Mouse (Mus musculus) heart, postnatal 0 days (tissue): ENCODE data around the gene Baz2b. TPM values are rescaled to one million over a fixed set of nuclear protein-coding genes. Genes with fewer than 3 reads are reported as not detected.

Source experiments
- ATAC-seq: fragments of 200-750 bp; cut with Nextera tagmentation; 2 replicates; pipeline ENCODE4 v1.8.0; 2017; ENCODE audit warnings: low read depth, moderate number of reproducible peaks, moderate library complexity; ENCODE audit not compliant: insufficient read depth
- DNase-seq: peaks from one replicate; pipeline ENCODE4 v3.0.0-alpha.2; 2016; ENCODE audit warnings: low spot score
- H3K27ac ChIP-seq: fragments of 300-500 bp; sonication (generic); 2 replicates; pipeline ENCODE4 v1.5.1; 2014; ENCODE audit warnings: low read depth, mild to moderate bottlenecking
- H3K27me3 ChIP-seq: fragments of 300-500 bp; sonication (generic); 2 replicates; pipeline ENCODE4 v1.6.1; 2014; ENCODE audit warnings: low read length, mixed read lengths; ENCODE audit not compliant: control insufficient read depth, insufficient read depth
- H3K36me3 ChIP-seq: fragments of 300-500 bp; sonication (generic); replicated peaks from 2 replicates; pipeline ENCODE4 v1.6.1; 2014; ENCODE audit warnings: low read length, mixed read lengths; ENCODE audit not compliant: control insufficient read depth, insufficient read depth
- H3K4me1 ChIP-seq: fragments of 300-500 bp; sonication (generic); 2 replicates; pipeline ENCODE4 v1.6.1; 2014; ENCODE audit warnings: antibody characterized with exemption; ENCODE audit not compliant: control insufficient read depth, insufficient read depth
- H3K4me2 ChIP-seq: fragments of 300-500 bp; sonication (generic); 2 replicates; pipeline ENCODE4 v1.6.1; 2014; ENCODE audit warnings: low read depth, mild to moderate bottlenecking, low read length, moderate library complexity
- H3K4me3 ChIP-seq: fragments of 300-500 bp; sonication (generic); 2 replicates; pipeline ENCODE4 v1.5.1; 2014; ENCODE audit warnings: low read depth, low read length
- H3K9ac ChIP-seq: fragments of 300-500 bp; sonication (generic); replicated peaks from 2 replicates; pipeline ENCODE4 v1.6.1; 2014; ENCODE audit warnings: low read depth, low read length, mixed read lengths
- H3K9me3 ChIP-seq: fragments of 300-500 bp; sonication (generic); replicated peaks from 2 replicates; pipeline ENCODE4 v1.6.1; 2016; ENCODE audit warnings: low read length; ENCODE audit not compliant: control insufficient read depth
- CTCF ChIP-seq: IDR thresholded peaks from 2 replicates; pipeline ENCODE4 v1.5.1; 2016; ENCODE audit warnings: antibody characterized with exemption, control low read depth, low read depth
- EP300 ChIP-seq: IDR thresholded peaks from 2 replicates; pipeline ENCODE4 v1.6.1; 2016; ENCODE audit warnings: antibody characterized with exemption, low read depth
- WGBS: fragments of 180-500 bp; shearing (Covaris S2); extraction: QIAGEN DNeasy Blood & Tissue Kit; methylation state at CpG from one replicate; pipeline ENCODE4 v1.1.7; 2014; 5-methylcytosine and 5-hydroxymethylcytosine counted together
- polyA plus RNA-seq: library from polyadenylated mRNA; unstranded; fragments of >200 nt; fragmentation: Nextera tagmentation; extraction: Ambion mirVana; gene quantifications from 2 replicates; pipeline ENCODE4 v1.2.1, GENCODE M21; 2015
- total RNA-seq: library from RNA; depleted of rRNA; stranded (reverse); fragments of >200 nt; gene quantifications from 2 replicates; pipeline ENCODE4 v1.2.3, GENCODE M21; 2014; ENCODE audit warnings: low replicate concordance

Baz2b gene
- total and polyA plus RNA-seq, 2 experiments from 2014 or later: 40.3 to 46.2 TPM

GRCm38 (mm10) chr2:59881831-59882741 lies 327.6 kb downstream of the Baz2b start, which contains the start of gene Wdsub1:
Gene Wdsub1 (minus strand): TSS chr2:59882591.
- H3K36me3 ChIP-seq: no peaks in the 10 kb centered on the region
- ATAC-seq (peak; percentile 99), DNase-seq (peak; percentile 95)
- H3K9ac ChIP-seq: peak within 1 kb of the TSS; percentile 77
- peaks cover 12% of the 10 kb centered on the region for H3K4me1 ChIP-seq
- peak within 1 kb of the TSS; percentile 82 for H3K4me3 ChIP-seq
- H3K27ac ChIP-seq: peak within 1 kb of the TSS; percentile 86
- WGBS: 2% methylated on average over 56 of the region's 57 CpGs
- no peaks in the 10 kb centered on the region for H3K27me3 ChIP-seq
- no peaks in the 10 kb centered on the region for H3K9me3 ChIP-seq
- peak within 1 kb of the TSS; percentile 68 for H3K4me2 ChIP-seq
- TF ChIP-seq EP300 (no peak), CTCF (no peak)

- peak overlapping the region; percentile 77; the same call in 1 of the 2 replicates for H3K9ac ChIP-seq
- H3K36me3 ChIP-seq: peaks cover 4% of the 10 kb centered on the region; the same call in 1 of the 2 replicates
- peak overlapping the region; percentile 68 for H3K4me2 ChIP-seq
- no peaks in the 10 kb centered on the region for H3K9me3 ChIP-seq
- H3K27me3 ChIP-seq: no peaks in the 10 kb centered on the region
- 33% methylated on average over 6 of the region's 6 CpGs for WGBS
- peak overlapping the region; percentile 82 for H3K4me3 ChIP-seq
- peaks cover 12% of the 10 kb centered on the region for H3K4me1 ChIP-seq
- peak overlapping the region; percentile 86; the same call in 1 of the 2 replicates for H3K27ac ChIP-seq
- ATAC-seq: no peak
- DNase-seq: no peak
- TF ChIP-seq CTCF (no peak), EP300 (no peak)
Observed at GRCm38 (mm10) chr2:59881404-59881803, 328.2 kb downstream of the Baz2b start.

DNA sequence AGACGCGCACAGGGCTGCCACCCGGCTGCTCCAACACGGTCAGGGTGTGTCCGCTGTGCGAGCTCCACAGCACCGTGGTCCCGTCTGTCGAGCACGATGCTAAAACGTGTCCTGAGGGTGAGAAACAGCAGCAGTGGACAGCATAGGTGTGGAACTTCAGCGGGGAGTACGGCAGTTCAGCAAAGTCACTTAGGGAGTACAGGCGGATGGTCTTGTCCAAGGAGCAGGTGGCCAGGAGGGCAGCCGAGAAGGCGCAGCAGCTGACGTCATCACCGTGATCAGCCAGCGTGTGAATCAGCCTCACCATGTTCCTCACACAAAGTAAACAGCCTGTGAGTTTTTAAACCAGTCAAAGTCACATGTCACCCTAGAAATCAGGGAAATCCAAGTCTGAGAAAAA lies 331.4 kb downstream of the Baz2b start:
- Histone ChIP-seq H3K4me2 (no peak overlapping the region), H3K4me1 (peaks cover 12% of the 10 kb centered on the region), H3K9me3 (no peaks in the 10 kb centered on the region), H3K36me3 (peaks cover 21% of the 10 kb centered on the region), H3K9ac (no peak overlapping the region), H3K27ac (no peak overlapping the region), H3K27me3 (no peaks in the 10 kb centered on the region), H3K4me3 (no peak overlapping the region)
- WGBS: 78% methylated on average over 19 of the region's 19 CpGs
- no peak for TF ChIP-seq CTCF
- TF ChIP-seq EP300: no peak
- ATAC-seq: no peak
- no peak for DNase-seq

DNA sequence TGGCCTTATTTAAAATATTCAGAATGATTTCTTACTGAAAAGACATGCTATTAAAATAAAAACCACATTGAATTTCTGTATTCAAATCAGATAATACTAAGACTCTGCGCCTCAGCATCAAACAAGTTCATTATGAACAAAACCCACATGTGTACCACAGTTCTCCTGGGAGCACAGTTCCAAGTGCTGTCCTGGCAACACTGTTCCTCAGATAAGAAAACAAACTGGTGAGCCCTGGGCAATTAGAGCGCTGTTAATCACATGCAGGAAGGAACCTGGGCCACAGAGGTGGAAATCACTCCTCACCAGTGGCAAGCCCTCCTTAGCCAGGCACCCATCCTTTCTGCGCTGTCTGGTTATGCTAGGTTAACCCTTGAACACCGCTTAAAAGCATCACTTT lies 332.3 kb downstream of the Baz2b start:
- peaks cover 29% of the 10 kb centered on the region for H3K36me3 ChIP-seq
- no peak for ATAC-seq
- WGBS: 76% methylated on average over 4 of the region's 4 CpGs

DNA sequence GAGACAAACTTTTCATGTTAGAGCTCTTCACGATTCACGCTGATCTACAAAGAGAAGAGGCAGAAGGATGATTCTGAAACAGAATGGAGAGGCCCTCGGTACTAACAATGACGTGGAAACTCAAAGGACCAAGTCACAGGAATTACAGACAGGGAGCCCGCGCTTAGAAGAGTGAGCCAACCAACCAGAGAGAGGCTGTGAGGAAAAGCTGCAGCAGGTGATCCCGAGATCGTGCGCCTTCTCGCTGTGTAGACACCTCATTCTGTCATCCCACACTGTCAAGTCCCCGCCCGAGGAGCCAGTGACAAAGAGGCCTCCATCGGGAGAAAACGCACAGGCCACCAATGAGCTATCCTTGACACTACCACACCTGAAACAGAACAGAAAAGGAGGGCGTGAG lies 333.2 kb downstream of the Baz2b start:
- ATAC-seq (no peak), DNase-seq (no peak)
- H3K27me3 ChIP-seq: no peaks in the 10 kb centered on the region
- H3K9me3 ChIP-seq: no peaks in the 10 kb centered on the region
- no peak for TF ChIP-seq EP300
- no peak for TF ChIP-seq CTCF
- no peak overlapping the region for H3K4me3 ChIP-seq
- 92% methylated on average over 15 of the region's 15 CpGs for WGBS
- no peak overlapping the region for H3K27ac ChIP-seq
- no peak overlapping the region for H3K4me2 ChIP-seq
- H3K9ac ChIP-seq: no peak overlapping the region
- peaks cover 34% of the 10 kb centered on the region for H3K36me3 ChIP-seq
- peaks cover 3% of the 10 kb centered on the region; the same call in 1 of the 2 replicates for H3K4me1 ChIP-seq

More for the DNA sequence above, 332.3 kb downstream of the Baz2b start:
- H3K4me1 ChIP-seq: peaks cover 7% of the 10 kb centered on the region; the same call in 1 of the 2 replicates
- H3K27me3 ChIP-seq: no peaks in the 10 kb centered on the region
- no peak overlapping the region for H3K27ac ChIP-seq
- DNase-seq: no peak
- TF ChIP-seq EP300: no peak
- TF ChIP-seq CTCF: no peak
- no peak overlapping the region for H3K4me2 ChIP-seq
- no peak overlapping the region for H3K9ac ChIP-seq
- H3K9me3 ChIP-seq: no peaks in the 10 kb centered on the region
- no peak overlapping the region for H3K4me3 ChIP-seq
